ENCODE assay signal across 10 mouse cellular contexts in genomic region chr11:74409447-74409754, GRCm38 (mm10). TPM values are rescaled to one million over a fixed set of nuclear protein-coding genes. Genes with fewer than 3 reads are reported as not detected.
DNase-seq lines count a peak whose midpoint lies in the region; ATAC-seq lines count a peak whose summit lies in the region.
"Had no signal": no experiment of that assay in that cellular context is flagged by ENCODE, and none has a peak within 500 bp of the region (broad histone marks: within the 10 kb centered on the region; RNA-seq: fewer than 3 reads in every experiment).

No protein-coding gene starts in this region.

- H3K36me3 ChIP-seq in heart, embryonic 10.5 days, result peaks cover 4% of the 10 kb centered on the region; the same call in 1 of the 2 replicates
- no peaks in the 10 kb centered on the region for H3K36me3 ChIP-seq in lung, embryonic 16.5 days (ENCODE audit: control insufficient read depth, insufficient read depth, low read length)
- H3K36me3 ChIP-seq in intestine, embryonic 15.5 days, result no peaks in the 10 kb centered on the region
- no peaks in the 10 kb centered on the region for H3K36me3 ChIP-seq in stomach, embryonic 15.5 days

- H3K9ac ChIP-seq in lung, embryonic 16.5 days (ENCODE audit: low read length), result 0 out of 2 replicates have a peak overlapping the region, but pooled peaks have one; percentile 25
- 0 out of 2 replicates have a peak overlapping the region, but pooled peaks have one; percentile 5 for H3K9ac ChIP-seq in intestine, embryonic 15.5 days
- H3K9ac ChIP-seq in stomach, embryonic 15.5 days, result no peak overlapping the region

- H3K27me3 ChIP-seq in heart, embryonic 10.5 days (ENCODE audit: insufficient read depth, poor library complexity, severe bottlenecking), result no peaks in the 10 kb centered on the region
- H3K27me3 ChIP-seq in lung, embryonic 16.5 days (ENCODE audit: control insufficient read depth, insufficient read depth, low read depth, low read length), result no peaks in the 10 kb centered on the region
- H3K27me3 ChIP-seq in intestine, embryonic 15.5 days (replicated peaks), result no peaks in the 10 kb centered on the region
- no peaks in the 10 kb centered on the region for H3K27me3 ChIP-seq in stomach, embryonic 15.5 days (replicated peaks)

- peak overlapping the region; percentile 63; the same call in 1 of the 2 replicates for H3K27ac ChIP-seq in heart, embryonic 10.5 days
- H3K27ac ChIP-seq in lung, embryonic 16.5 days (ENCODE audit: low read length), result peak overlapping the region; percentile 63
- H3K27ac ChIP-seq in intestine, embryonic 15.5 days, result peak overlapping the region; percentile 66
- peak overlapping the region; percentile 71 for H3K27ac ChIP-seq in stomach, embryonic 15.5 days

- WGBS in heart, embryonic 10.5 days, result 46% methylated on average over 5 of the region's 5 CpGs
- 64% methylated on average over 5 of the region's 5 CpGs for WGBS in lung, embryonic 16.5 days
- 37% methylated on average over 5 of the region's 5 CpGs for WGBS in intestine, embryonic 15.5 days
- 57% methylated on average over 5 of the region's 5 CpGs for WGBS in stomach, embryonic 15.5 days

- ATAC-seq in lung, embryonic 16.5 days (ENCODE audit: low read depth), result 0 out of 2 replicates have a peak, but pooled peaks have one; percentile 16
- ATAC-seq in intestine, embryonic 15.5 days, result peak; percentile 18
- peak; percentile 16; the same call in 1 of the 2 replicates for ATAC-seq in stomach, embryonic 15.5 days (ENCODE audit: insufficient read depth, low FRiP score, low read depth)

- H3K4me1 ChIP-seq in heart, embryonic 10.5 days, result peaks cover 43% of the 10 kb centered on the region
- peaks cover 29% of the 10 kb centered on the region for H3K4me1 ChIP-seq in lung, embryonic 16.5 days (replicated peaks; ENCODE audit: control insufficient read depth, insufficient read depth, low read length)
- H3K4me1 ChIP-seq in intestine, embryonic 15.5 days (replicated peaks), result peaks cover 26% of the 10 kb centered on the region
- peaks cover 22% of the 10 kb centered on the region for H3K4me1 ChIP-seq in stomach, embryonic 15.5 days

- H3K4me2 ChIP-seq in lung, embryonic 16.5 days (ENCODE audit: low read depth, low read length), result no peak overlapping the region
- H3K4me2 ChIP-seq in intestine, embryonic 15.5 days (replicated peaks), result no peak overlapping the region
- H3K4me2 ChIP-seq in stomach, embryonic 15.5 days, result no peak overlapping the region

- DNase-seq in heart, embryonic 10.5 days (ENCODE audit: low spot score), result no peak
- no peak for DNase-seq in heart, postnatal 36 days
- DNase-seq in lung, postnatal 10 days, result no peak
- no peak for DNase-seq in B cell, adult 2 months
- DNase-seq in lung, postnatal 36 days, result no peak

- H3K4me3 ChIP-seq in heart, embryonic 10.5 days, result no peak overlapping the region
- H3K4me3 ChIP-seq in lung, embryonic 16.5 days (ENCODE audit: low read length), result no peak overlapping the region
- no peak overlapping the region for H3K4me3 ChIP-seq in intestine, embryonic 15.5 days (replicated peaks)
- H3K4me3 ChIP-seq in stomach, embryonic 15.5 days (replicated peaks), result no peak overlapping the region

- intact Hi-C loops in heart, postnatal 36 days (cut with DNase I), result loop anchor here (5.0 kb wide), 1 partner anchor 53 kb away; no protein-coding TSS in a partner anchor

- no peaks in the 10 kb centered on the region for H3K9me3 ChIP-seq in heart, embryonic 10.5 days
- no peaks in the 10 kb centered on the region for H3K9me3 ChIP-seq in lung, embryonic 16.5 days (ENCODE audit: control insufficient read depth, low read length)
- no peaks in the 10 kb centered on the region for H3K9me3 ChIP-seq in intestine, embryonic 15.5 days
- H3K9me3 ChIP-seq in stomach, embryonic 15.5 days, result no peaks in the 10 kb centered on the region

RNA-seq across cellular contexts. Expression of gene Olfr412, which starts 47.5 kb away (rescaled TPM):
- not detected in 2 replicates for polyA plus RNA-seq in heart, embryonic 10.5 days (2016; fragmentation: Nextera tagmentation; extraction: Ambion mirVana)
- total RNA-seq in heart, postnatal 36 days (2021), result not detected
- polyA plus RNA-seq in lung, embryonic 16.5 days (2015; fragmentation: Nextera tagmentation; extraction: Ambion mirVana), result not detected in 2 replicates
- polyA plus RNA-seq in intestine, embryonic 15.5 days (2015; fragmentation: Nextera tagmentation; extraction: Ambion mirVana), result not detected in 2 replicates
- not detected in 2 replicates for polyA plus RNA-seq in stomach, embryonic 15.5 days (2015; fragmentation: Nextera tagmentation; extraction: Ambion mirVana)
- polyA plus RNA-seq: frontal cortex, adult 2 months; lung, adult 2 months had no signal

RNA-seq across cellular contexts. Expression of gene Olfr411, which starts 57.0 kb away (rescaled TPM):
- polyA plus RNA-seq in heart, embryonic 10.5 days (2016; fragmentation: Nextera tagmentation; extraction: Ambion mirVana), result not detected in 2 replicates
- total RNA-seq in heart, postnatal 36 days (2021), result not detected
- not detected in 2 replicates for polyA plus RNA-seq in lung, embryonic 16.5 days (2015; fragmentation: Nextera tagmentation; extraction: Ambion mirVana)
- not detected in 2 replicates for polyA plus RNA-seq in intestine, embryonic 15.5 days (2015; fragmentation: Nextera tagmentation; extraction: Ambion mirVana)
- polyA plus RNA-seq in stomach, embryonic 15.5 days (2015; fragmentation: Nextera tagmentation; extraction: Ambion mirVana), result not detected in 2 replicates
- polyA plus RNA-seq: frontal cortex, adult 2 months; lung, adult 2 months had no signal
